Mouse (Mus musculus): ENCODE results near the gene Heatr6. TPM values are rescaled to one million over a fixed set of nuclear protein-coding genes. Genes with fewer than 3 reads are reported as not detected.

Gene Heatr6
- polyA plus RNA-seq, 1 experiment from 2014 or later: 16.8 TPM

GRCm38 (mm10) chr11:83802581-83802980 lies 49.1 kb downstream of the Heatr6 start:
- H3K4me1 ChIP-seq (replicated peaks; ENCODE audit: control insufficient read depth, insufficient read depth, low read length): no peaks in the 10 kb centered on the region
- no peaks in the 10 kb centered on the region for H3K36me3 ChIP-seq (ENCODE audit: control insufficient read depth, insufficient read depth, low read length)
- DNase-seq (ENCODE audit: low spot score) (no peak), ATAC-seq (replicated peaks; ENCODE audit: low FRiP score) (no peak)
- H3K4me3 ChIP-seq (ENCODE audit: low read depth, low read length): no peak overlapping the region
- WGBS: 89% methylated on average over 4 of the region's 4 CpGs
- no peak overlapping the region for H3K27ac ChIP-seq (ENCODE audit: low read depth, low read length)
- no peak overlapping the region for H3K9ac ChIP-seq (ENCODE audit: low read depth, low read length)
- H3K4me2 ChIP-seq: no peak overlapping the region
- H3K27me3 ChIP-seq (replicated peaks; ENCODE audit: control insufficient read depth, insufficient read depth, low read length): no peaks in the 10 kb centered on the region
- H3K9me3 ChIP-seq (ENCODE audit: control insufficient read depth, low read length): no peaks in the 10 kb centered on the region

- 84% methylated on average over 8 of the region's 8 CpGs for WGBS
- ATAC-seq (replicated peaks; ENCODE audit: low FRiP score): no peak
- H3K4me3 ChIP-seq (ENCODE audit: low read depth, low read length): no peak overlapping the region
Measured at GRCm38 (mm10) chr11:83810441-83810840, 56.9 kb downstream of the Heatr6 start.

GRCm38 (mm10) chr11:83815191-83815590 lies 61.7 kb downstream of the Heatr6 start:
- H3K9me3 ChIP-seq (ENCODE audit: control insufficient read depth, low read length): no peaks in the 10 kb centered on the region
- no peak overlapping the region for H3K4me2 ChIP-seq
- no peaks in the 10 kb centered on the region for H3K36me3 ChIP-seq (ENCODE audit: control insufficient read depth, insufficient read depth, low read length)
- no peak for ATAC-seq (replicated peaks; ENCODE audit: low FRiP score)
- no peak overlapping the region for H3K4me3 ChIP-seq (ENCODE audit: low read depth, low read length)
- H3K27me3 ChIP-seq (replicated peaks; ENCODE audit: control insufficient read depth, insufficient read depth, low read length): no peaks in the 10 kb centered on the region
- 73% methylated on average over 5 of the region's 5 CpGs for WGBS
- H3K27ac ChIP-seq (ENCODE audit: low read depth, low read length): no peak overlapping the region
- H3K9ac ChIP-seq (ENCODE audit: low read depth, low read length): no peak overlapping the region
- H3K4me1 ChIP-seq (replicated peaks; ENCODE audit: control insufficient read depth, insufficient read depth, low read length): no peaks in the 10 kb centered on the region
- no peak for DNase-seq (ENCODE audit: low spot score)

More at GRCm38 (mm10) chr11:83810441-83810840, 56.9 kb downstream of the Heatr6 start:
- no peaks in the 10 kb centered on the region for H3K4me1 ChIP-seq (replicated peaks; ENCODE audit: control insufficient read depth, insufficient read depth, low read length)
- no peak overlapping the region for H3K27ac ChIP-seq (ENCODE audit: low read depth, low read length)
- H3K27me3 ChIP-seq (replicated peaks; ENCODE audit: control insufficient read depth, insufficient read depth, low read length): no peaks in the 10 kb centered on the region
- H3K4me2 ChIP-seq: no peak overlapping the region
- DNase-seq (ENCODE audit: low spot score): no peak
- H3K9me3 ChIP-seq (ENCODE audit: control insufficient read depth, low read length): no peaks in the 10 kb centered on the region
- H3K9ac ChIP-seq (ENCODE audit: low read depth, low read length): no peak overlapping the region
- H3K36me3 ChIP-seq (ENCODE audit: control insufficient read depth, insufficient read depth, low read length): no peaks in the 10 kb centered on the region

GRCm38 (mm10) chr11:83815628-83816027 lies 62.1 kb downstream of the Heatr6 start:
- ATAC-seq (replicated peaks; ENCODE audit: low FRiP score): no peak
- Histone ChIP-seq H3K9ac (ENCODE audit: low read depth, low read length) (no peak overlapping the region), H3K36me3 (ENCODE audit: control insufficient read depth, insufficient read depth, low read length) (no peaks in the 10 kb centered on the region), H3K4me2 (no peak overlapping the region), H3K4me1 (replicated peaks; ENCODE audit: control insufficient read depth, insufficient read depth, low read length) (no peaks in the 10 kb centered on the region), H3K9me3 (ENCODE audit: control insufficient read depth, low read length) (no peaks in the 10 kb centered on the region), H3K27ac (ENCODE audit: low read depth, low read length) (no peak overlapping the region), H3K4me3 (ENCODE audit: low read depth, low read length) (no peak overlapping the region), H3K27me3 (replicated peaks; ENCODE audit: control insufficient read depth, insufficient read depth, low read length) (no peaks in the 10 kb centered on the region)
- no peak for DNase-seq (ENCODE audit: low spot score)
- 9% methylated on average over 9 of the region's 9 CpGs for WGBS

GRCm38 (mm10) chr11:83817048-83817447 lies 63.6 kb downstream of the Heatr6 start:
- H3K27me3 ChIP-seq (replicated peaks; ENCODE audit: control insufficient read depth, insufficient read depth, low read length): no peaks in the 10 kb centered on the region
- WGBS: 78% methylated on average over 6 of the region's 6 CpGs
- DNase-seq (ENCODE audit: low spot score) (no peak), ATAC-seq (replicated peaks; ENCODE audit: low FRiP score) (no peak)
- no peak overlapping the region for H3K9ac ChIP-seq (ENCODE audit: low read depth, low read length)
- no peaks in the 10 kb centered on the region for H3K36me3 ChIP-seq (ENCODE audit: control insufficient read depth, insufficient read depth, low read length)
- H3K27ac ChIP-seq (ENCODE audit: low read depth, low read length): no peak overlapping the region
- H3K4me3 ChIP-seq (ENCODE audit: low read depth, low read length): no peak overlapping the region
- no peaks in the 10 kb centered on the region for H3K4me1 ChIP-seq (replicated peaks; ENCODE audit: control insufficient read depth, insufficient read depth, low read length)
- no peaks in the 10 kb centered on the region for H3K9me3 ChIP-seq (ENCODE audit: control insufficient read depth, low read length)
- H3K4me2 ChIP-seq: no peak overlapping the region

- 63% methylated on average over 4 of the region's 4 CpGs for WGBS
- Histone ChIP-seq H3K27ac (ENCODE audit: low read depth, low read length) (no peak overlapping the region), H3K27me3 (replicated peaks; ENCODE audit: control insufficient read depth, insufficient read depth, low read length) (no peaks in the 10 kb centered on the region), H3K4me3 (ENCODE audit: low read depth, low read length) (no peak overlapping the region), H3K4me1 (replicated peaks; ENCODE audit: control insufficient read depth, insufficient read depth, low read length) (no peaks in the 10 kb centered on the region), H3K9ac (ENCODE audit: low read depth, low read length) (no peak overlapping the region), H3K4me2 (no peak overlapping the region), H3K9me3 (ENCODE audit: control insufficient read depth, low read length) (no peaks in the 10 kb centered on the region), H3K36me3 (ENCODE audit: control insufficient read depth, insufficient read depth, low read length) (no peaks in the 10 kb centered on the region)
- ATAC-seq (replicated peaks; ENCODE audit: low FRiP score) (no peak), DNase-seq (ENCODE audit: low spot score) (no peak)
Measured at GRCm38 (mm10) chr11:83817994-83818393, 64.5 kb downstream of the Heatr6 start.

- WGBS: 55% methylated on average over 9 of the region's 9 CpGs
- no peak for DNase-seq (ENCODE audit: low spot score)
Measured at GRCm38 (mm10) chr11:83818591-83819127, 65.2 kb downstream of the Heatr6 start.

GRCm38 (mm10) chr11:83819806-83820483 lies 66.4 kb downstream of the Heatr6 start:
- ATAC-seq (replicated peaks; ENCODE audit: low FRiP score): no peak
- WGBS: 58% methylated on average over 10 of the region's 10 CpGs
- no peaks in the 10 kb centered on the region for H3K4me1 ChIP-seq (replicated peaks; ENCODE audit: control insufficient read depth, insufficient read depth, low read length)
- no peak overlapping the region for H3K9ac ChIP-seq (ENCODE audit: low read depth, low read length)
- H3K4me2 ChIP-seq: peak overlapping the region; percentile 10
- H3K36me3 ChIP-seq (ENCODE audit: control insufficient read depth, insufficient read depth, low read length): no peaks in the 10 kb centered on the region
- H3K9me3 ChIP-seq (ENCODE audit: control insufficient read depth, low read length): no peaks in the 10 kb centered on the region
- no peak overlapping the region for H3K4me3 ChIP-seq (ENCODE audit: low read depth, low read length)
- H3K27me3 ChIP-seq (replicated peaks; ENCODE audit: control insufficient read depth, insufficient read depth, low read length): no peaks in the 10 kb centered on the region
- no peak for DNase-seq (ENCODE audit: low spot score)
- no peak overlapping the region for H3K27ac ChIP-seq (ENCODE audit: low read depth, low read length)

More at GRCm38 (mm10) chr11:83818591-83819127, 65.2 kb downstream of the Heatr6 start:
- Histone ChIP-seq H3K4me1 (replicated peaks; ENCODE audit: control insufficient read depth, insufficient read depth, low read length) (no peaks in the 10 kb centered on the region), H3K4me3 (ENCODE audit: low read depth, low read length) (no peak overlapping the region), H3K4me2 (no peak overlapping the region), H3K9me3 (ENCODE audit: control insufficient read depth, low read length) (no peaks in the 10 kb centered on the region), H3K36me3 (ENCODE audit: control insufficient read depth, insufficient read depth, low read length) (no peaks in the 10 kb centered on the region), H3K27ac (ENCODE audit: low read depth, low read length) (no peak overlapping the region), H3K27me3 (replicated peaks; ENCODE audit: control insufficient read depth, insufficient read depth, low read length) (no peaks in the 10 kb centered on the region), H3K9ac (ENCODE audit: low read depth, low read length) (no peak overlapping the region)
- ATAC-seq (replicated peaks; ENCODE audit: low FRiP score): no peak

- no peaks in the 10 kb centered on the region for H3K4me1 ChIP-seq (replicated peaks; ENCODE audit: control insufficient read depth, insufficient read depth, low read length)
- WGBS: 89% methylated on average over 3 of the region's 3 CpGs
- no peaks in the 10 kb centered on the region for H3K27me3 ChIP-seq (replicated peaks; ENCODE audit: control insufficient read depth, insufficient read depth, low read length)
- H3K36me3 ChIP-seq (ENCODE audit: control insufficient read depth, insufficient read depth, low read length): no peaks in the 10 kb centered on the region
- no peak overlapping the region for H3K9ac ChIP-seq (ENCODE audit: low read depth, low read length)
- H3K4me3 ChIP-seq (ENCODE audit: low read depth, low read length): no peak overlapping the region
- DNase-seq (ENCODE audit: low spot score) (no peak), ATAC-seq (replicated peaks; ENCODE audit: low FRiP score) (no peak)
- no peak overlapping the region for H3K4me2 ChIP-seq
- H3K27ac ChIP-seq (ENCODE audit: low read depth, low read length): no peak overlapping the region
- no peaks in the 10 kb centered on the region for H3K9me3 ChIP-seq (ENCODE audit: control insufficient read depth, low read length)
Measured at GRCm38 (mm10) chr11:83826142-83826541, 72.6 kb downstream of the Heatr6 start.

Data from liver, embryonic 11.5 days (tissue).